Mouse (Mus musculus): Measurements from ENCODE around the gene Loxl1.
"Not testable (repeated sequence)": the region's sequence is repeated elsewhere in the genome, so short reads cannot be mapped to it uniquely, and the experiment has no call there.

The Loxl1 gene

DNA sequence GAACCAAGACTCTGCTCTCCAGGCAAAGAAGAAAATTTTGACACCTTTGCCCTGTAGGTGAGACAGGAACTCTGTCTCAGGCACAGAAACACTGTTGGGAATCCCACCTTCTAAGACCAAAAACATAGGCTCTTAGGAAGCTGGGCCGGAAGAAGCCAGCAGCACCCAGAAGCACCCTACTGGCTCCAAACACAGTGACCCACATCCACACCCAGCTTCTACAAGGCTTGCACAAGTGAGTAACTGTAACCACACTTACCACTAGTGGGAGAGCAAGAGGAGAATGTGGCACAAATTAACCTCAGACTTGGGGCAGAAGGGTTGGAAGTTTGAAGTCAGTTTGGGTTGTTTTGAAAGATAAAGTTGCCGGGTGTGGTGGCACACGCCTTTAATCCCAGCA lies 37.2 kb downstream of the Loxl1 start:
- DNase-seq (ENCODE audit: low spot score), result no peak

DNA sequence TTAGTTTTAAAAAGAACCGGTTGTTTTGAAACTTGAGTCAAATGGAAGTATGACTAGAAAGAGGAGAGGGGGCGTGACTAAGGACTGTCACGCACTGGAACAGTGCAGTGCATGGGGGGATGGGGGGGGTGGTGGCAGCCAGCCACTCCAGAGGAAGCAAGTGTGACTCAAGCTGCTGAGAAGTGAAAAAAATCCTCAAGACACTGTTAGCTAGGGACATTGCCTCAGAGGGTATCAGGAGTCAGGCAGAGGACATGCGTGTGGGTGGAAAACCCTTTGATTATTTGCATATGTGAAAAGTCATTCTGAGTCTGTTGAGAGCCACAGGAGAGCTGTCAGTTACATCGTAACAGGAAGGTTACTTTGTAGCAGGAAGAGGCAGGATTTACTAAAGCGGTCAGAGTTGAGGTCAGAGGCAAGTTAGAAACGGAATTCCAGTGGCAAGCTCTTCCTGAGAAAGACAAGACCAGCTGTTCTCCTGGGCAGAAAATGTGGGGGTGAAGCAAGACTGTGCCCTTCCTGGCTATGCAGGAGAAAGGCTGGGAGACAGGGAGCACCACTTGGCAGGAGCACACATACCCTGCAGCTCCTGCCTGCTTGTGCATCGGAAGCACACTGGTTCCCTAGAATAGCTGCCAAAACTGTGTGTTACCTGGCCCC lies 37.7 kb downstream of the Loxl1 start:
- no peak for DNase-seq (ENCODE audit: low spot score)

DNA sequence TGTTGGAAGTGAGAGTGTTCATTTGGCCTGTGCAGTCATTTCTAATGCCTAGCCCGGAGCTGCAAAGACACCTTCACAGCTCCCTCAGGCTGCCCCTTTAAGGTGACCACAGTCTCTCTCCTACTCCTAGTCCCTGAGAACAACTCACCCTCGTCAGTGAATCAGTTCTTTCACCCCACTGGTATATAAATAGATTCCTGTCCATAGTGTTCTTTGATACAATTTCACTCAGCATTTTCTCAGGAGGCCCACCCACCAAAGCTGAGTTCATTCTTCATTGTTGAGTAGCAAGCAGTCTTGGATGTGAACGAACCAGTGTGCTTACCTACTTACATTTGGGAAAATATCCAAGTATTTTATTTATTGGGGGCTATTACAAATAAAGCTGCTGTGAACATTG lies 38.4 kb downstream of the Loxl1 start:
- no peak for DNase-seq (ENCODE audit: low spot score)

DNA sequence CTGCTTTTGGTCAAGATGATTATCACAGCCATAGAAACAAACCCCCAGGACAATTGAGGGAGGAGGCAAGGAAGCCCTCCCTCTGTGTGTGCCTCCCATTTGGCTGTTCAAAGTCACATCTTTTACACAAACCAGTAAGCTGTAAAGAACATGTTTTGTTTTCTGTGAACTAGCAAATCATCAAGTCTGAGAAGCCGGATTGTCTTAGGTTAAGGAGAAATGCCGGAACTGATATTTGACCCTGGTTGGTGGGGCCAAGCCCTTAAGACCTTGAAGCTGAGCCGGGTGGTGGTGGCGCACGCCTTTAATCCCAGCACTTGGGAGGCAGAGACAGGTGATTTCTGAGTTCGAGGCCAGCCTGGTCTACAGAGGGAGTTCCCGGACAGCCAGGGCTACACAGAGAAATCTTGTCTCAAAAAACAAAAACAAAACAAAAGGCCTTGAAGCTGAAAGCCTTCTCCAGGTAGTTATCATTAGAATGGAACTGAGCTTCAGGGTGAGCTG lies 38.8 kb downstream of the Loxl1 start:
- DNase-seq (ENCODE audit: low spot score), result no peak

DNA sequence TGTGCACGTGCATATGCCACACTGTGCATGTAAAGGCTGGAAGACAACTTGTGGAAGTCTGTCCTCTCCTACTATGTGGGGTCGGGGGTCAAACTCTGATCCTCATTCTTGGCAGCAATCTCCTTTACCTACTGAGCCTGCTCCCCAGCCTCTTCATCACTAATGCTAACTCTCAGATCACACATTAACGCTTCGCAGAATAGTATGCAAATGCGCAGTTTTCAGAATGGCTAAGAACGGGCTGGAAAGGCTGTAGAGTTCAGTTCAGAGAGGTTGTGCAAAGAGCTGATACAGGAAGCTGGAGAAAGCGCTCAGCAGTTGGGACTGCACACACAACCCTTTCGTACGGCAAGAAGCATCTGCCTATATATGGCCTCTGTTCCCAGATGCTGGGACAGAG lies 40.1 kb downstream of the Loxl1 start:
- DNase-seq (ENCODE audit: low spot score), result no peak

DNA sequence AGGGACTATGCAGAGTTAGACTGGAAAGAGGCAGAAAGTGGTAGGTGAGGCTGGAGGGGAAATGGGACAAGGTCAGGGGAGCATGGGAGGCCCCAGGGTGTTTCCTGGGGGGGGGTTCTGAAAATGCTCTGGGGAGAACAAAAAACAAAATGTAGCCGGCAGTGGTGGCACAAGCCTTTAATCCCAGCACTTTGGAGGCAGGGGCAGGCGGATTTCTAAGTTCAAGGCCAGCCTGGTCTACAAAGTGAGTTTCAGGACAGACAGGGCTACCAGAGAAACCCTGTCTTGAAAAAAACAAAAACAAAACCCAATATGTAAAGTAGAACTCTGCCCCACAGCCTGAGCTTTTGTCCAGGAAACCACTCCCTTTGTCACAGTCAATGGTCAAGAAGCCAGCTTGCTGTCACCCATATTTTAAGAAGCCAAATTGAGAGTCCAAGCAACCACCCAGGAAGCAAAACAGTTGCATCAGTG lies 40.9 kb downstream of the Loxl1 start:
- no peak for DNase-seq (ENCODE audit: low spot score)

DNA sequence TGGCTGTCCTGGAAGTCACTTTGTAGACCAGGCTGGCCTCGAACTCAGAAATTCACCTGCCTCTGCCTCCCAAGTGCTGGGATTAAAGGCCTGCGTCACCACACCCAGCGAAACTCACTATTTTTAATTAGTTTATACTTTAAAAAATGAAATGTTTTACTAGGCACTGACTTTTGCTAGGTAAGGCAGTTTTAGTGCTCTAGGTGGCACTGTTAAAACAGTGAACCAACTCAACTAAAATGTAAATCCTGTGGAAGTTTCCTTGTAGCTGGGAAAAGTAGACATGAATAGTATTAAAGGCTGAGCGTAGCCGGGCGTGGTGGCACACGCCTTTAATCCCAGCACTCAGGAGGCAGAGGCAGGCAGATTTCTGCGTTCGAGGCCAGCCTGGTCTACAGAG lies 41.4 kb downstream of the Loxl1 start:
- not testable (repeated sequence) for DNase-seq (ENCODE audit: low spot score)

DNA sequence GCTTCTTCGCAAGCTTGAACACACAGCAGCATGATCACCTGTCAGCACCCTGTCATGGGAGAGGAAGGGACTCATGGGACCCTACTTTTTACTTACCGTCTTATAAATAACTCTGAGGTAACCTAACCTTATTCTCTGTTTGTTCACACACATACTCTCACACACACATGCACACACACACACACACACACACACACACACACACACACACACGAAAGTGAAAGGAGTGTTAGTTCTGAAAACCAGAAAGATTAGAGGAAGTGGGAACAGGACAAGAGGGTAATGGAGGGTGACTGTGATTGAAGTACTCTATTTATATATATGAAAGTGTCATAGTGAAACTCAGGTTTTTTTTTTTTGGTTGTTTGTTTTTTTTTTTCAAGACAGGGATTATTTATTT lies 41.9 kb downstream of the Loxl1 start:
- no peak for DNase-seq (ENCODE audit: low spot score)

DNA sequence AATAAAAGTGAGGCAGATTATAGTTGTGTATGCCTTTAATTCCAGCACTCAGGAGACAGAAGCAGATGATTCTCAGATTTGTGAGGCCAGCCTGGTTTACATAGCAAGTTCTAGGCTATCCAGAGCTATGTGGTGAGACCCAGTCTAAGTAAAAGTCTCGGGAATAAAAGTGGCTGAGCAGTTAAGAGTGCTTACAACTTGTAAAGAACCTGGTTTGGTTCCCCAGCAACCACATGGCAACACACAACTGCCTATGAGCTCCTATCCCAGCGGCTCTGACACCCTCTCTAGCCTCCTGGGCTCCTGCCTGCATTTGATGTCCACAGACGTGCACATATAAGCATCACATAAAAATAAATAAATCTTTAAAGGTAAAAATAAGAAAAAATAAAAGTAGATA lies 42.9 kb downstream of the Loxl1 start:
- no peak for DNase-seq (ENCODE audit: low spot score)

DNA sequence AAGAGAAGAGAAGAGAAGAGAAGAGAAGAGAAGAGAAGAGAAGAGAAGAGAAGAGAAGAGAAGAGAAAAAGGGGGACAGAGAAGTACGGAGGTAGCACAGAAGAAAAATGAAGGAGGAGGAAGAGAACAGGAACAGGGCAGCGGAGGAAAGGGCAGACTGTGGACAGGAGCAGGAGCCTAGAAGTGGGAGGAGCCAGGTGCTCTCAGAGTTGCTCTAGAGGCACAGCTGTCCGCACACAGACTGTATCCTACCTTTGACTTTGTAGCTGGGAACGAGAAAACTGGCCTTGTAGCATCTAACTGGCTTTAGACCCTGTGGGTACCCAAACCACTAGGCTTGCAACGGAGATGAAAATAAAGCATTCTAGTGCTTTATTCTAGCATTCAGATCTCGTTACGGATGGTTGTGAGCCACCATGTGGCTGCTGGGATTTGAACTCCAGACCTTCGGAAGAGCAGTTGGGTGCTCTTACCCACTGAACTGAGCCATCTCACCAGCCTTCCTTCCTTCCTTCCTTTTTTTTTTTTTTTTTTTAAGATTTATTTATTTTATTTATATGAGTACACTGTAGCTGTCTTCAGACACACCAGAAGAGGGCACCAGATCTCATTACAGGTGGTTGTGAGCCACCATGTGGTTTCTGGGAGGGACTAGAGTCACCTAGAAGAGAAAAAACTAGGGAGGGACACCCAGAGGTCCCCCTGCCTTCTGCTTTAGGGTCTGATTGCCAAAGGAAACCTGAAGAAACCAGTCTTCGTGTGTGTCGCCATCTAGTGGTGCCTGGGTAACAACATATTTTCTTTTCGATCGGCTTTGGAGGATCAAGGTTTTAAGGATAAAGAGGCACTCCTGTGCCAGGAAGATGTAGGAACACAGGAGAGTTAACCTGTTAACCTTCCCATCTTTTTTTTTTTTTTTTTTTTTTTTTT lies 44.3 kb downstream of the Loxl1 start:
- peak; percentile 76 for DNase-seq (ENCODE audit: low spot score)

DNA sequence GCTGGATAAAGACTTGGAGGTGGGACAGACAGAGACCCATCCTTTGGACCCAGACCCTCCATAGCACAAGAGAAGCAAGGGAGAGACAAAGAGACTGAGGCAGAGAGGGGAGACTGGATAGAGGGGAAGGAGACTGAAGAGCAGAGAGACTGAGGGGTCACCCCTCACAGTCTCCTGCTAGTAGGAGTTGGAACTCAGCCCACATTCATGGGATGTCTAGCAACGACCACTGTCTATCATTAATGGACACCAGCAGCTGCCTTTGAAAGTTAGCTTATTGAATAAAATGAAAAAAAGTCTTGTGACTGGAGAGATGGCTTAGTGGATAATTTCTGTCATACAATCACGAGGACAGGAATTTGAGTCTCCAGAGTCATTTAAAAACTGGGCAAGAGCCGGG lies 45.9 kb downstream of the Loxl1 start:
- DNase-seq (ENCODE audit: low spot score), result no peak

DNA sequence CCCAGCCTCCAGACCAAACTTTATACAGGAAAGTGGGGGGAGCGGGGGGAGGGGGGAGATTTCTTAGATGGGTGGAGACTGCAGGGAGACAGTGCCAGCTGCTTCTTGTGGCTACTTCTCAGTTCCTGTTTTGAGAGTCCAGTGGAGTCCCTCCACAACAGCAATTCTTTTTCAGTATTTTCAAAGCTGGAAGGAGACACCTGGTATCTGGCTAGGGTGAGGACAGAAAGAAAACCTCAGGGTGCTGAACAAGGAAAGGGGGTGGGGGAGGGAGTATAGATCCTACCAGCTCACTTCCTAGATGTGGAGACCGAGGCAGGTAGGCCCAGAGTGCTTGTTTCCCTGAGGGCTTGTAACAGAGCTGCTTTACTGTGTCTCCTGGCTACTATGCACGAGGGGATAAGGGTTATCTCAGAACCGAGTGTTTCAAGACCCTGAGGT lies 46.4 kb downstream of the Loxl1 start:
- no peak for DNase-seq (ENCODE audit: low spot score)

DNA sequence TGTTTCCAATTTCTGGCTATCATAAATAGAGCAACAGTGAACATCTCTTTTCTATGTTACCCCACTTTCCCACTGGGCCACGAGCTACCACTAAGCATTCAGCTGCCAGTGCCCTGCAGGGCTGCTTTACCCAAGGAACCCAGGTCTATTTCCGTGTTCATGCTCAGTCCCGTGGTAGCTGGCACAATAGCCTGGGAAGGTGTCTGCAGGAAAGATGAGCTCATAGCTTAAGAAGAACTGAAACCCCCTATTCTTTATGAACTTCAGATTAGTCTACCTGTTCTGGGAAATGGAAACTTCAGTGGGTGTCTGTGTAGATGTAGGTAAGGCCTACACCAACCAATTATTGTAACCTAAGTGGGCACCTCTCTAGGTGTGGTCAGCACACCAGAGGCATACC lies 47.6 kb downstream of the Loxl1 start:
- no peak for DNase-seq (ENCODE audit: low spot score)

DNA sequence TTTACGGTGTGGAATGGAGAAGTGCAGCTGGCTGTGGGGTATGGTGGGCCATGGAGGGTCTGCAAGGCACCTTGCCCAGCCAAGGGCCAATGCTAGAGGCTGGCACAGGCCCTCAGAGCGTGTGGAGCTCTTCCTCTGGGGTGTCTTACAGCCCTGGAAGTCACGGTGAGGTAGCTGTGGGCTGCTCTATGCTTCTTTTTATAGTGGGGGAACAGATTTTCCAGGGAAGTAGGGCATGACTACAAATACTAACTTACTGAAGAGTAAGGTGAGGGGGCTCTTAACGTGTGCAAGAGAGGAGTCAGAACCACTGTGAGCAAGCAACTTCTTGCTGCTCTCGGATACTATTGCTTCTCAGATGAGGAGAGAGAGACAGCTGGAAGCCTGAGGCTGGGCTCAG lies 50.5 kb downstream of the Loxl1 start:
- no peak for DNase-seq (ENCODE audit: low spot score)

DNA sequence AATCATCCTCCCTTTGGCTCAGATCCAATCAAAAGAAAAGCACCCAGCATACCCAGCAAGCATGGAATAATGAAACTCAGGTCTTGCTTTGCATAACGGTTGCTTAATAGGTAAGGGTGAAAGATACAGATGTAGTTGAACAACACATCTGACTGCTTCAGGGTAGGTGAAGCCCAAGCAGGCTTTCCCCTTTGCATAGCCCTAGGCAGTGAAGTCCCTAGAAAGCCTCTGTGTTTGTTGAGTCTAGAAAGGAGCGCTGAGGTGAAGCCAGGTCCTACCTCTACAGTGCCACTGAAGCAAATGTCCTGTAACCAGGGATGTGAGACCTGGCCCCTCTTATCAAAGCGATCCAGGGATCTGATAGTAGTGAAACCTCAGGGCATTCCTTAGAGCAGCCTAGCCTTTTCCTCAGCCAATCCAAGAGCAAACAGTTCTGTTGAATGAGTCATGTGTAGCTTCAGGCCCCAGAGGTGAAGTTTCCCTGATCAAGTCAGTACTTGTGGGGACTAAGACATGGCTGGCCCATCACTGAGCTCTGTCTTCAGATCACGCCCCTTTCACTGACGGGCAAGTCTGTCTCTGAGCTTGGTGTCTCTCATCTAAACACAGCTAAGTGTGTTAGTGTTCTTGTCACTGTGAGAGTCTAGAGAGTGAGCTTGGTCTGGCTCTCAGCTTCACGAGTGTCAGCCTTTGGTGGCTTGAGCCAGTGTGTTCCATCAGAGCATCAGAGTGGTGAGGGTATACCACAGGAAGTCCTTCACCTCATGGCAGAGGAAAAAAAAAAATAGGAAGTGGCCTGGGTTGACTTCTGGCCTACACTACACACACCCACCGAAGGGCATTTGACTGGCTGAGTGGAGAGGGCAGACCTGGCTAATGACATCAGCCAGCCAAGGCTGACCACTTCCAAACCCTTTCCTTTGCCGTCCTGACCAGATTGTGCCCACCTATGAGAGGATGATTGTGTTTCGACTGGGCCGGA lies 57.0 kb downstream of the Loxl1 start:
- DNase-seq (ENCODE audit: low spot score), result no peak

DNA sequence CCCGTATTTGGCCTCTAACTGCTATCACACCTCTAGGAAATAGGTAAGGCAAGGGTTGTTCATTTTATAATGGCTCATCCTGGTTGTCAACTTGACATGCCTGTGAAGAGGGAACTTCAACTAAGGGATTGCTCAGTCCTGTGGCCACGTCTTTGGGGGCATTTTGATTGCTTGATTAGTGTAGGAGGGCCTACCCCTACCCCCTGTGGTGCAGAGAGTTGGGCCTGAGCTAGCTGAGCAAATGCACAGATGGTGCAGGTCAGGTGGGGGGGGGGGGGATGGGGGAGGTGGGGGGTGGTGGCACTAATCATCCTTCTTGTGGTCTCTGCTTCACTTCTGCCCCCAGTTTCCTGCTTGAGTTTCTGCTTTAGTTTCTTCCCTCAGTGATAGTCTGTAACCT lies 57.9 kb downstream of the Loxl1 start:
- DNase-seq (ENCODE audit: low spot score), result no peak

DNA sequence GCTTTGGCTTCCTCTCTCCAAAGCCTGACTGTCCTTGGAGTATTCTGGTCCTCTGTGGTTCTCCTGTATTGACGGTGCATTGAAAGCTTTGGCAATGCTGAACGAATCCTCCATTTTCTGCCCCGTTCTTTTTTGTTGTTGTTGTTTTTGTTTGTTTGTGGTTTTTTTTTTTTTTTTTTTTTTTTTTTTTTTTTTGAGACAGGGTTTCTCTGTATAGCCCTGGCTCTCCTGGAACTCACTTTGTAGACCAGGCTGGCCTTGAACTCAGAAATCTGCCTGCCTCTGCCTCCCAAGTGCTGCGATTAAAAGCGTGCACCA lies 59.2 kb downstream of the Loxl1 start:
- not testable (repeated sequence) for DNase-seq (ENCODE audit: low spot score)

DNA sequence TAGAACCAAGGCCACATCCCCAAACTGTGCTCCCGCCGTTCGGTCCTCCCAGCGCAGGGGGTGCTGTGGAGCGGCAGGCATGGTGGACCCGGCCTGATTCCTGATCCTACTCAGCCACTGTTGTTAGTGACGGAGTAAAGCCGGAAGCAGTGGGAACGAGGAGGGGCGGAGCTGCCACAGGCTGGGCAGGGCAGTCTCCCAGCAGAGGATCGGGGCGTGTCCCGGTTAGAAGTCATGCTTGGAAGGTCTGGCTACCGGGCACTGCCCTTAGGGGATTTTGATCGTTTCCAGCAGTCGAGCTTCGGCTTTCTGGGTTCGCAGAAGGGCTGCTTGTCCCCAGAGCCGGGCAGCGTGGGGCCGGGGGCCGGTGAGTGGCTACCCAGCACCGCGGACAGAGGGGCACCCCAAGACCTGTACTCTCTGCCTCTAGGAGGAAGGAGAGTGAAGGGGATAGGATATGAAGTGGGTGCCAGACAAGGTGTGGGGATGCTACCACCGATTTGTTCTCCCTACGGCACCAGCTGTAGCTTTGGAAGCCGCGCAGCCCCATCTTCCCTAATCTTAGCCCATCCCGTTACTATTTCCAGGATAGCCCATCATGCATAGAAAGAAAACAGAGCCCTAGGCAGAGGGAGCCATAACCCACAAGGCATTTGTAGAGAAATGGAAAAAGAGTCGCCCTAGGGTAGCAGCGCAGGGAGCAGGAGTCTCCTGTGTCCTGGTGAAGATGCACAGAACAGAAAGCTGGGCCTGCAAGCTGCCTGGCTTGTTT lies 59.8 kb downstream of the Loxl1 start, which contains the start of gene Stoml1:
Gene Stoml1, plus strand, starts transcription at position 132 of the 772 bp plus-strand sequence.
- DNase-seq (ENCODE audit: low spot score), result peak; percentile 94

DNA sequence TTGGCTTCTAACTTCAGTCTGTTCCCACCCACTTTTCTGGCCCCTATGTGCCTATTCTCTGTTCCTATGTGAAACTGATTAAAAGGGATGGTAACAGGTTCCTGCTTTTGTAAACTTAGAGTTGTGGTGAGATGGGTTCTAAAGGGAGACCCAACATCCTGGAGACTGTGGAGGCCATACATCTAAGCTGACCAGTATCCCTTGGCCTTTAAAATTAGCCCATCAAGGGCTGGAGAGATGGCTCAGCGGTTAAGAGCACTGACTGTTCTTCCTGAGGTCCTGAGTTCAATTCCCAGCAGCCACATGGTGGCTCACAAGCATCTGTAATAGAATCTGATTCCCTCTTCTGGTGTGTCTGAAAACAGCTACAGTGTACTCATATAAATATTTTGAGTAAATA lies 62.3 kb downstream of the Loxl1 start:
- not testable (repeated sequence) for DNase-seq (ENCODE audit: low spot score)

DNA sequence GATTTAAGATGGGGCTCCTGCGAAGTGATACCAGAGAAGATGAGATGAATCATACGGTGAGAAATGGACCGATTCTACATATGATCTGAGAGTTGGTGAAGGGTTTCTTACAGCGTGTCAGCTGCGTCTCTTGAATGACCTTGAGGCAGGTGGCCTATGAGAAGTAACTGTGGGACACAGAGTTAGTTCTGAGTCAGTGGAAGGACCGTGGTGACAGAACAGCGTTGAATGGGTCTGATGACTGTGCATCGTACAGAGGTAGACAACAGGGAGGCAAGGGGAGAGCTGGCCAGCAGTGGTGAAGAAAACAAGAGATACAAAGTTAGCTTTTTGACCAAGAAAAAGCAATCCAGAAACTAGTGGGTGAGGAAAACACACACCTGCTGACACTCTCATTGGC lies 62.7 kb downstream of the Loxl1 start:
- DNase-seq (ENCODE audit: low spot score), result no peak

DNA sequence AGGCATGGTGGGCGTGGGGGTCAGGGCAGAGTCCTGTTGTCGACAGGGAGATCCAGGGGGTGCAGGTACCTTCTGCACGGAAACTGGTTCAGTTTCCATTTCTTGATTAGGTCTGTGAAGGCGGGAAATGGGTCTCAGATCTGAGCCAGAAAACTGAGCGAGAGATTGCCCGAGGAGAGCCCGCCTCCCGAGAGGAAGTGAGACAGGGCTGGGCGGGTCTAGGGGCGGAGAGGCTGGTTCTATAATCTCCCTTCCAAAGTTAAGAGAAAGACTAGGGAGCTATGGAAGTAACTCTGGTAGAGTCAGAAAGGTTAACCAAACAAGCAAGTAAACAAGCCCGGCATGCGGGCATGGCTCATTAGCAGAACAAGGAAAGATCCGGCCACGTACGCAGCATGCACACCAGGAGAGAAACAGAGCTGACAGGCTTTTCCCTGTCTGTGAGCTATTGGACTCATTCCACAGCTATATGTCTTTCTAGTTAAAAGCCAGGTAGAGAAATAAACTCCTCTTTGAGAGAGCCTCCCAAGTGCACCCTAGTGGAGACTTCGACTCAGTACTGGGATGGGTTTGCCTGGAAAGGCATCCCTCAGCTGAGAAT lies 63.3 kb downstream of the Loxl1 start, which contains the start of gene Pml:
Gene Pml, minus strand, starts transcription at position 195 of the 601 bp plus-strand sequence.
- peak; percentile 81 for DNase-seq (ENCODE audit: low spot score)

Measured in testis, postnatal 10 days (tissue).